Comparison of ENCODE assay signal across 19 mouse cellular contexts in genomic region chr19:21186016-21186415, GRCm38 (mm10).
DNase-seq lines count a peak whose midpoint lies in the region; ATAC-seq and TF ChIP-seq lines count a peak whose summit lies in the region.
"Had no signal": no experiment of that assay in that cellular context is flagged by ENCODE, and none has a peak within 500 bp of the region (broad histone marks: within the 10 kb centered on the region; RNA-seq: fewer than 3 reads in every experiment).

No protein-coding gene starts in this region.

- no peaks in the 10 kb centered on the region; the same call in 1 of the 2 replicates for H3K27me3 ChIP-seq in kidney, adult 2 months (replicated peaks; ENCODE audit: control insufficient read depth, insufficient read depth, low read length)
- no peaks in the 10 kb centered on the region for H3K27me3 ChIP-seq in kidney, embryonic 16.5 days (ENCODE audit: insufficient read depth, low read length)
- H3K27me3 ChIP-seq in liver, adult 2 months (ENCODE audit: control insufficient read depth, insufficient read depth, low read length): no peaks in the 10 kb centered on the region
- H3K27me3 ChIP-seq in liver, embryonic 12.5 days (replicated peaks): no peaks in the 10 kb centered on the region
- no peaks in the 10 kb centered on the region for H3K27me3 ChIP-seq in forebrain, embryonic 14.5 days (replicated peaks; ENCODE audit: control insufficient read depth, insufficient read depth, low read length)
- H3K27me3 ChIP-seq: embryonic facial prominence, embryonic 12.5 days; forebrain, embryonic 13.5 days had no signal

- peak; percentile 72 for DNase-seq in kidney, adult 2 months
- no peak for DNase-seq in kidney, adult 18-20 months
- peak; percentile 62 for DNase-seq in kidney, adult 9 months
- peak; percentile 61 for DNase-seq in liver, adult 2 months (ENCODE audit: extremely low read depth, low read depth, low spot score)
- no peak for DNase-seq in forebrain, embryonic 14.5 days (ENCODE audit: low spot score)
- DNase-seq: adrenal gland, adult 8-10 months; adrenal gland, postnatal 14 days; adrenal gland, postnatal 36 days; cerebellum, adult 11-12 months; cerebellum, adult 2 months; cerebellum, adult 9-10 months; cerebellum, postnatal 10 days; cerebellum, postnatal 25 days had no signal

- TF ChIP-seq CTCF in kidney, adult 2 months (conservative IDR thresholded peaks at IDR 0.05; ENCODE audit: insufficient read depth, insufficient read length, low read depth, low read length): no peak
- TF ChIP-seq CTCF in liver, adult 2 months (IDR thresholded peaks at IDR 0.05; ENCODE audit: low read depth, low read length): no peak

- H3K4me1 ChIP-seq in kidney, adult 2 months (ENCODE audit: control insufficient read depth, insufficient read depth, low read length): peaks cover 3% of the 10 kb centered on the region; the same call in 1 of the 2 replicates
- H3K4me1 ChIP-seq in kidney, embryonic 16.5 days (ENCODE audit: insufficient read depth, low read length): no peaks in the 10 kb centered on the region
- H3K4me1 ChIP-seq in liver, adult 2 months (ENCODE audit: control insufficient read depth, insufficient read depth, low read length): peaks cover 4% of the 10 kb centered on the region; the same call in 1 of the 2 replicates
- no peaks in the 10 kb centered on the region for H3K4me1 ChIP-seq in liver, embryonic 12.5 days
- no peaks in the 10 kb centered on the region for H3K4me1 ChIP-seq in forebrain, embryonic 14.5 days (ENCODE audit: control insufficient read depth, insufficient read depth, low read length)
- H3K4me1 ChIP-seq: embryonic facial prominence, embryonic 10.5 days; embryonic facial prominence, embryonic 12.5 days; forebrain, embryonic 13.5 days had no signal

- H3K27ac ChIP-seq in kidney, adult 2 months (ENCODE audit: insufficient read depth, low read depth, low read length): no peak overlapping the region
- no peak overlapping the region for H3K27ac ChIP-seq in kidney, embryonic 16.5 days (ENCODE audit: low read length)
- H3K27ac ChIP-seq in liver, adult 2 months (replicated peaks; ENCODE audit: insufficient read depth, low read depth, low read length): no peak overlapping the region
- no peak overlapping the region for H3K27ac ChIP-seq in liver, embryonic 12.5 days
- H3K27ac ChIP-seq in forebrain, embryonic 14.5 days (ENCODE audit: low read depth, low read length): no peak overlapping the region
- H3K27ac ChIP-seq: embryonic facial prominence, embryonic 10.5 days; embryonic facial prominence, embryonic 12.5 days; forebrain, embryonic 13.5 days had no signal

- H3K4me3 ChIP-seq in kidney, adult 2 months (ENCODE audit: insufficient read depth, low read depth, low read length): no peak overlapping the region
- no peak overlapping the region for H3K4me3 ChIP-seq in kidney, embryonic 16.5 days (ENCODE audit: low read length)
- no peak overlapping the region for H3K4me3 ChIP-seq in liver, adult 2 months (ENCODE audit: insufficient read depth, low read depth, low read length)
- no peak overlapping the region for H3K4me3 ChIP-seq in liver, embryonic 12.5 days
- no peak overlapping the region for H3K4me3 ChIP-seq in forebrain, embryonic 14.5 days (ENCODE audit: low read depth, low read length)
- H3K4me3 ChIP-seq: embryonic facial prominence, embryonic 10.5 days; embryonic facial prominence, embryonic 12.5 days; forebrain, embryonic 13.5 days had no signal

- no peak for ATAC-seq in kidney, embryonic 16.5 days (ENCODE audit: low FRiP score, low TSS enrichment)
- no peak for ATAC-seq in liver, embryonic 12.5 days
- no peak for ATAC-seq in forebrain, embryonic 14.5 days
- ATAC-seq: forebrain, embryonic 13.5 days; forebrain, embryonic 16.5 days had no signal

- 50% methylated on average over 1 of the region's 1 CpGs for WGBS in kidney, adult 2 months
- WGBS in kidney, embryonic 16.5 days: 81% methylated on average over 1 of the region's 1 CpGs
- WGBS in liver, adult 2 months: 81% methylated on average over 1 of the region's 1 CpGs
- WGBS in liver, embryonic 12.5 days (ENCODE audit: insufficient replicate concordance): 64% methylated on average over 1 of the region's 1 CpGs
- 76% methylated on average over 1 of the region's 1 CpGs for WGBS in forebrain, embryonic 14.5 days

- no peaks in the 10 kb centered on the region for H3K79me2 ChIP-seq in liver, adult 2 months (ENCODE audit: control insufficient read depth, insufficient read depth, low read length)

- H3K9ac ChIP-seq in kidney, embryonic 16.5 days (replicated peaks; ENCODE audit: low read length): no peak overlapping the region
- no peak overlapping the region for H3K9ac ChIP-seq in liver, adult 2 months (ENCODE audit: low read depth, low read length)
- no peak overlapping the region for H3K9ac ChIP-seq in liver, embryonic 12.5 days
- no peak overlapping the region for H3K9ac ChIP-seq in forebrain, embryonic 14.5 days (ENCODE audit: low read length)
- H3K9ac ChIP-seq: embryonic facial prominence, embryonic 12.5 days; forebrain, embryonic 13.5 days had no signal

- H3K4me2 ChIP-seq in kidney, embryonic 16.5 days (replicated peaks; ENCODE audit: low read depth, low read length): no peak overlapping the region
- H3K4me2 ChIP-seq in liver, embryonic 12.5 days: no peak overlapping the region
- no peak overlapping the region for H3K4me2 ChIP-seq in forebrain, embryonic 14.5 days (ENCODE audit: low read length)
- H3K4me2 ChIP-seq: embryonic facial prominence, embryonic 12.5 days; forebrain, embryonic 13.5 days had no signal

- H3K9me3 ChIP-seq in kidney, embryonic 16.5 days (ENCODE audit: low read length): no peaks in the 10 kb centered on the region
- H3K9me3 ChIP-seq in liver, embryonic 12.5 days (replicated peaks): no peaks in the 10 kb centered on the region
- no peaks in the 10 kb centered on the region for H3K9me3 ChIP-seq in forebrain, embryonic 14.5 days (replicated peaks; ENCODE audit: control insufficient read depth, low read length)
- H3K9me3 ChIP-seq: embryonic facial prominence, embryonic 10.5 days; embryonic facial prominence, embryonic 12.5 days; forebrain, embryonic 13.5 days had no signal

- no peaks in the 10 kb centered on the region for H3K36me3 ChIP-seq in kidney, adult 2 months (ENCODE audit: control insufficient read depth, insufficient read depth, low read length)
- H3K36me3 ChIP-seq in kidney, embryonic 16.5 days (ENCODE audit: insufficient read depth, low read length): no peaks in the 10 kb centered on the region
- H3K36me3 ChIP-seq in liver, adult 2 months (ENCODE audit: control insufficient read depth, insufficient read depth, low read length): no peaks in the 10 kb centered on the region
- H3K36me3 ChIP-seq in liver, embryonic 12.5 days: no peaks in the 10 kb centered on the region
- H3K36me3 ChIP-seq in forebrain, embryonic 14.5 days (ENCODE audit: control insufficient read depth, insufficient read depth, low read length): no peaks in the 10 kb centered on the region
- H3K36me3 ChIP-seq: embryonic facial prominence, embryonic 10.5 days; embryonic facial prominence, embryonic 12.5 days had no signal

- no peak for TF ChIP-seq POLR2A in kidney, adult 2 months (IDR thresholded peaks at IDR 0.05; ENCODE audit: low read depth, low read length)
- TF ChIP-seq POLR2A in liver, adult 2 months (IDR thresholded peaks at IDR 0.05; ENCODE audit: extremely low read depth, insufficient read depth, low read length): no peak

Comparison
In these comparisons a context has a peak if more than half of its experiments do, and no peak if none do; other contexts are left out.
1. DNase-seq: peak in kidney, adult 2 months (single experiment), kidney, adult 9 months (single experiment) and liver, adult 2 months (single experiment); none in kidney, adult 18-20 months (single experiment) and forebrain, embryonic 14.5 days (single experiment).